Mouse (Mus musculus): ENCODE data around the gene Rere.

GRCm38 (mm10) chr4:150493258-150493937, 212.0 kb downstream of the Rere start:
- TF ChIP-seq EP300 (IDR thresholded peaks at IDR 0.05; ENCODE audit: insufficient read depth, low read depth, low read length) (no peak), CTCF (IDR thresholded peaks at IDR 0.05) (no peak)

Data from heart, adult 2 months (tissue).